Mouse (Mus musculus): ENCODE results near the gene Traip.

Gene Traip

DNA sequence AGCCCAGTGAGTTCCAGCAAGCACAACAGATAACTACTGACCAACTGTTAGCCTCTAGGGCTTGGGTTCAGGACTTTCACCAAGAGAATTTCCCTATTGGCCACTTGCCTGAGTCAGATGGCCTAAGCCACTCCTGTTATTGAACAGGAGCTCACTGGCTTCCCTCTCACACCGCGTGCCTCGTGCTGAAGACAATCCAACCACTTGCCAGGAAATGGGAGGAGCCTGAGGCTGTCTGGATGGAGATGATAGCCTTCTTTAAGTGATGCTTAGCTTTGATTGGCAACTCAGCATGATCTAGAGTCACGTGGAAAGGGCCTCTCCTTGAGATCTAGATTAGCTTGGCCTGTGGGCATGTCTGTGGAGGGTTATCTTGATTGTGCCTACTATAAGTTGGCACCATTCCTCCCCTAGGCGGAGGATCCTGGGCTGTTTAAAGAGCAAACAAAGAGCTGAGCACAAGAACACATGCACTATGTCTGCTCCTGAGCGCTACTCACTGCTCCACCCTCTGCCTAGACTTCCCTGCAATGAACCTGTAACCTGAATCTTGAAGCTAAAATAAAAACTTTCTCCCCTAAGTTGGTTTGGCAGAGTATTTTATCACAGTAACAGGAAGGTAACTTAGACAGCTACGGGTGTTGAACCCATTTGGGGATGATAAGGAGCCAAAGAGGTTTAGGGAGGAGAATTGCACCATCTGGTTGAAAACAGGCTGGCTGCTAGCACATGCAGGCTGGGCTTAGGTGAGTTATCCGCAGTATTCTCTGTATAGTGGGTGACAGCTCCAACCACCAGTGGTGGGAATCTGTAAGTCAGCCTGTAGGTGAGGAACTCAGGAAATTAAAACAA is 22.0 kb downstream of the Traip start:
- in situ Hi-C loops (cut with MseI, MboI), result no loop called here

GRCm38 (mm10) chr9:107974491-107975171 is 24.7 kb downstream of the Traip start:
- in situ Hi-C loops (cut with MseI, MboI), result no loop called here

DNA sequence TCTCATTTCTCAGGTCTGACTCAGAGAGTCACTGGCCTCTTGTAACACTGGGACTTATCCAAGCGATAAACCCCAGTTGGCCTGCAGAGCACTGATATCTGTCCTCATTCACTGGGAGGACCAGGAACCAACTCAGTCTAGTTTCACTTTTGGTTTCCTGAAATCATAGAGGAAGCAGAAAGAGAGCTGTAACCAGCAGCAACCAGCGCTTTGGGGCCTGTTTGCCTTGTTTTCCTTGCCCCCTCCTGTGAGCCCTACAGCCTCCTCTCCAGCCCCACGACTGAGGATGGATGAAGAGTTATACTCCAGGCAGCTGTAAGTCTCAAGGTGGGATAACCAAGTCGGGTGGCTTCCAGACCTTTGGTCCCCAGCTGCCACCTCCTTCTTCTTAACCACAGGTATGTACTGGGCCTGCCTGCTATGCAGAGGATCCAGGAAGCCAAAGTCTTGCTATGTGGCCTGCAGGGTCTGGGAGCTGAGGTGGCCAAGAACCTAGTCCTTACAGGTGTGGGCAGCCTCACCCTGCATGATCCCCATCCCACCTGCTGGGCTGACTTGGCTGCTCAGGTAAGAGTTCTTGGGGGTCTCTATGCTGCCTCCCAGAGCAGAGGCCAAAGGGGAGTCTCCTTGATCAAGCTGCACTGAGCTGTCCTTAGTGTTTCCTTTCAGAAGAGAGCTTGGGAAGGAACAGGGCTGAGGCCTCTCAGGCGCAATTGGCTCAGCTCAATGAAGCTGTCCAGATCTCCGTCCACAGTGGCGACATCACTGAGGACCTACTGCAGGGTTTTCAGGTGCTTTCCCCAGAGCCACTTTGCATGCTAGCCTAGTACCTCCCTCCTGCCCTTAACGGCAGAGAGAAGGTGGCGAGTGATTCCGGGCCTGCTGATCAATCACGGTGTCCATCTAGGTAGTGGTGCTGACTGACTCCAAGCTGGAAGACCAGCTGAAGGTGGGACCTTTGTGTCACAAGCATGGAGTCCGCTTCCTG is 25.8 kb downstream of the Traip start, which contains the start of gene Uba7:
Uba7 (plus strand) TSS at position 107 of the 988 bp plus-strand sequence.
- in situ Hi-C loops (cut with MseI, MboI), result no loop called here

- in situ Hi-C loops (cut with MseI, MboI), result no loop called here
Measured at GRCm38 (mm10) chr9:107978815-107979214, 28.9 kb downstream of the Traip start.

- in situ Hi-C loops (cut with MseI, MboI), result no loop called here
Measured at GRCm38 (mm10) chr9:107981684-107982605, 32.0 kb downstream of the Traip start.

GRCm38 (mm10) chr9:107982681-107983346 is 32.9 kb downstream of the Traip start, which contains the start of gene Gm20661:
TSS of gene Gm20661 (plus strand) at chr9:107983058.
- in situ Hi-C loops (cut with MseI, MboI), result no loop called here

DNA sequence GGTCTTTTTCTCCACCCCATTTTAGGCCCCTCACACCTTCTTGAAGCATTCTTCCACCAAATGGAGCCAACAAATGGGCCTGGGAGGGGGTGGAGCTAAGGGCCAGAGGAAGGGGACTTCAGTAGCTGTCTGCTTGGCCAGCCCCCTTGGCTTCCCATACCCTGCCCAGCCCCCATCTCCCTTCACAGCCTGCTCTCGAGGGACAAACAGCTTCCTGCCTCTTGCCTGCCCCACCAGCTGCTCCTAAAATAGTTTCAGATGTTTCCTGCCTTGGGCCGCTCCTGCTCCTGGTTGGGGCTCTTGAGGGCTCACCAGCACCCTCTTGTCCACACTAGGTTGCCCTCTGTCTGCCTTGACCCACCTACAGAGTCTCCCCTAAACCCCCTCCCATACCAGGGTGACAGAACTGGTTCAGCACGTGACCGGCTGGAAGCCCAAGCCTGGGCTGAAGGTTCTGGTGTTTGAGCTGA is 33.5 kb downstream of the Traip start:
- in situ Hi-C loops (cut with MseI, MboI), result no loop called here

GRCm38 (mm10) chr9:107984052-107984753 is 34.3 kb downstream of the Traip start:
- in situ Hi-C loops (cut with MseI, MboI), result no loop called here

GRCm38 (mm10) chr9:107984754-107985055 is 34.8 kb downstream of the Traip start:
- in situ Hi-C loops (cut with MseI, MboI), result no loop called here

- in situ Hi-C loops (cut with MseI, MboI), result no loop called here
Measured at GRCm38 (mm10) chr9:107985131-107986119, 35.5 kb downstream of the Traip start, which contains the start of gene Inka1. TSS of gene Inka1 (minus strand) at chr9:107985879.

GRCm38 (mm10) chr9:107986376-107986775 is 36.4 kb downstream of the Traip start:
- in situ Hi-C loops (cut with MseI, MboI), result no loop called here

- in situ Hi-C loops (cut with MseI, MboI), result no loop called here
Measured at GRCm38 (mm10) chr9:107987950-107988349, 38.0 kb downstream of the Traip start.

- in situ Hi-C loops (cut with MseI, MboI), result no loop called here
Measured at GRCm38 (mm10) chr9:107992197-107992596, 42.3 kb downstream of the Traip start, which contains the start of gene Cdhr4. TSS of gene Cdhr4 (plus strand) at chr9:107992497.

DNA sequence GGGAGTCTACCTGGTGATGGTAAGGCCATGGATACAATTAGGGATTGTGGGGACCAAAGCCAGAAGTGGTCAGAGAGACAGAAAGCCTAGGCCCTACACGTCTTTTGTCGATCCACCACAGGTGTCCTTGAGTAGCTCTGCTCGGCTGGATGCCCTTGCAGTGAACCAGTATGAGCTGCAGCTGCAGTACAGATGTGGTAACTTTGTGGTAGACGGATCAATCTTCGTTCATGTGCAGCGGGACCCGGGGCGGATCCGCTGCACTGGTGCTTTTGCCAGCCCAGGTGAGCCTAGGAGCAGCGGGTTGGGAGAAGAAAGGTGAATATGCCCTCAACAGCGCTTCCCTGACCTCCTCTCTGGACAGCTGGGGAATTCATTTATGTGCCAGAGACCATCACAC is 43.1 kb downstream of the Traip start:
- in situ Hi-C loops (cut with MseI, MboI), result no loop called here

- in situ Hi-C loops (cut with MseI, MboI), result no loop called here
Measured at GRCm38 (mm10) chr9:107994464-107994863, 44.5 kb downstream of the Traip start.

DNA sequence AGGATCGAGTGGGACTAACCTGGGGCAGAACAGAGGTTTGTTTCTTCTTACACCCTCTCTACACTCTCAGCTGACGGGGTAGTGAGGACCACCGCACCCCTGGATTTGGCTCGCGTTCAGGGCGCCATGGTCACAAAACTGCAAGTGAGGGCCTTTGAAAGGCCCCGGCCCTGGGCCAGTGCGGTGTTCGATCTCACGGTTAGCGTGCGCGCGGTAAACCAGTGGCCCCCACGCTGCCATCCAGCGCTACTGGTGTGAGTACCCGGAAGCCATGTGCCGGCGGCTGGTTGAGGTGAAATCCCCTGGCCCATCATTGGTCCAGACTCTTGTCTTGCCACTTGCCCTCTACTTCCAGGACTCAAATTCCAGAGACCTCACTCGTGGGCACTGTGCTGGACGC is 45.6 kb downstream of the Traip start:
- in situ Hi-C loops (cut with MseI, MboI), result no loop called here

DNA sequence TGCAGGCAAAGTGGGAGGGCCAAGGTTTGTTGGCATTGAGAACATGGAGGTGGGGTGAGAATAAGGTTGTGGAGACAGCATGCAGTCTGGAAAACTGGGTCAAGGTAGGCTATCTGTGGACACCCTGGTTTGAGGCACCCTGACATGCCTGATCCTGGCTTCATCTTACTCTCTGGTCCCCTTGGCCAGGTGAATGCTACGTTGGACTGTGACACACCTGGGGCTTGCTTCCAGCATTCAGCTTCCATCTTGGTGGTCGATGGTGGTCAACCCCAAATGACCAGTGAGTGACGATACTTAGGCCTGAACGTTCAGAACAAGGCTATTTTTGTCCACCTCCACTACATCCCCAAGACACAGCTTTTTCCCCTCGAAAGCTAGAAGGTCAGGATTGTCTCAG is 46.1 kb downstream of the Traip start, which contains the start of gene Gm20662:
Gm20662 (plus strand) TSS at position 301 of the 400 bp plus-strand sequence.
- in situ Hi-C loops (cut with MseI, MboI), result no loop called here
